Mouse (Mus musculus) c-Kit-positive CD71-positive TER-119-positive erythroid progenitor cells, embryonic 14.5 days (primary cell): ENCODE data around the gene Cd40lg.

Experiments used
- DNase-seq: peaks from one replicate; pipeline ENCODE4 v3.0.0-alpha.2; 2013; ENCODE audit warnings: low spot score

Cd40lg gene

DNA sequence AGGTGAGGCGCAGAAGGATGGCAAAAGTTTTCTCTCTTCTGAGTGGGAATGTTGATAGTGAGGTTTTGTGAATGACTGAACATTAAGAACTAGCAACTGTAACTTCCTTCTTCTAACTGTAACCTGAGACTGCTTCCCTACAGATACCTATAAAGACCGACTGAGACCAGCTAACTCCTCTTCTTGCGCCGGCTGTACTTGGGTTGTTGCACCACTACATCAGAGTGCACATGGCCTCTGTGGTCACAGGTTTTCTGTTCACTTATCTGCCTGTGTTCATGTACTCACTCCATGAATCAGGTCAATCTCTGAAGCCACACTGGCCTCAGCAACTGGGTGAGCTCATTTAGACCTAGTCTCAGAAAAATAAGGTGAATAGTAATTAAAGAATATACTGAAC lies 51.6 kb downstream of the Cd40lg start:
- DNase-seq, result no peak
